36 mouse cellular contexts compared by ENCODE assay signal in the genomic region with DNA sequence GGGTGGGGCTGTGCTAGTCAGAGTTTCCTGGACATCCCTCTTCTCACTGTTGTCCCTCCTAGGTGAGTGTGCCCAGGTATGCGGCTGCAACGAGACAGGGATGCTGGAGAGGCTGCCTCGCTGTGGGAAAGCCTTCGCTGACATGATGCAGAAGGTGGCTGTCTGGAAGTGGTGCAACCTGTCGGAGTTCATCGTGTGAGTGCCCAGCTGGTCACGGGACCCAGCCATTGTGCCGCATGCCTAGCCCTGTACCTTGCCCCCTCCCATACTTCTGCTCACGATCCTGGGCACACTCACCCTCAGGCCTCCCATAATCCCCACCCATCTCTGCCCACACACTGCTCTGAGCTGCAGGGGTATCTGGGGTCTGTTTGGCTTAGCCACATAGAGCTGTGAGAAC. TPM values are rescaled to one million over a fixed set of nuclear protein-coding genes. Genes with fewer than 3 reads are reported as not detected.
"Had no signal": no experiment of that assay in that cellular context is flagged by ENCODE, and none has a peak within 500 bp of the region (broad histone marks: within the 10 kb centered on the region; RNA-seq: fewer than 3 reads in every experiment).

No protein-coding gene starts in this region.

- H3K27ac ChIP-seq: embryonic facial prominence, embryonic 10.5 days; embryonic facial prominence, embryonic 12.5 days; embryonic facial prominence, embryonic 13.5 days; embryonic facial prominence, embryonic 15.5 days; forebrain, embryonic 10.5 days; forebrain, embryonic 12.5 days; forebrain, embryonic 13.5 days; forebrain, embryonic 15.5 days; heart, embryonic 10.5 days had no signal

- H3K4me3 ChIP-seq: embryonic facial prominence, embryonic 10.5 days; embryonic facial prominence, embryonic 12.5 days; embryonic facial prominence, embryonic 13.5 days; embryonic facial prominence, embryonic 15.5 days; erythroblast, embryonic 14.5 days; forebrain, embryonic 10.5 days; forebrain, embryonic 12.5 days; forebrain, embryonic 13.5 days; forebrain, embryonic 15.5 days; heart, embryonic 10.5 days had no signal

- DNase-seq: cerebellum, adult 2 months; cerebellum, adult 8-10 months; cerebellum, adult 9-10 months; cerebellum, adult 9-11 months; cerebellum, postnatal 10 days; cerebellum, postnatal 14 days; cerebellum, postnatal 36 days; embryo, embryonic 11 days; forebrain, postnatal 0 days; gastrocnemius, postnatal 14 days; gastrocnemius, postnatal 25 days; gastrocnemius, postnatal 36 days had no signal

- H3K9ac ChIP-seq: embryonic facial prominence, embryonic 12.5 days; embryonic facial prominence, embryonic 13.5 days; embryonic facial prominence, embryonic 15.5 days; forebrain, embryonic 12.5 days; forebrain, embryonic 13.5 days; forebrain, embryonic 15.5 days; forebrain, postnatal 0 days had no signal

- H3K4me1 ChIP-seq: embryonic facial prominence, embryonic 13.5 days; embryonic facial prominence, embryonic 15.5 days; forebrain, embryonic 12.5 days; forebrain, embryonic 13.5 days; forebrain, embryonic 15.5 days had no signal

- H3K27me3 ChIP-seq: embryonic facial prominence, embryonic 12.5 days; embryonic facial prominence, embryonic 13.5 days; embryonic facial prominence, embryonic 15.5 days; forebrain, embryonic 15.5 days had no signal

- H3K36me3 ChIP-seq: embryonic facial prominence, embryonic 10.5 days; embryonic facial prominence, embryonic 12.5 days; embryonic facial prominence, embryonic 13.5 days; embryonic facial prominence, embryonic 15.5 days; forebrain, embryonic 10.5 days; forebrain, embryonic 12.5 days; forebrain, embryonic 15.5 days; heart, embryonic 10.5 days had no signal

RNA-seq across cellular contexts. Expression of a gene that starts 16.4 kb away (rescaled TPM):
- total RNA-seq: common myeloid progenitor, adult 5-6 weeks; granulocyte monocyte progenitor cell, adult 5-6 weeks had no signal
- polyA plus RNA-seq: erythroblast, embryonic 14.5 days had no signal

RNA-seq across cellular contexts. Expression of a gene that starts 36.3 kb away (rescaled TPM):
- total RNA-seq: common myeloid progenitor, adult 5-6 weeks; forebrain, postnatal 0 days; gastrocnemius, adult 18-20 months; gastrocnemius, adult 8-10 months; gastrocnemius, postnatal 14 days; gastrocnemius, postnatal 25 days; gastrocnemius, postnatal 36 days; gastrocnemius, postnatal 4 days; granulocyte monocyte progenitor cell, adult 5-6 weeks; heart, adult 18-20 months; heart, adult 8-10 months had no signal
- polyA plus RNA-seq: cerebellum, adult 2 months; cortical plate, adult 2 months; embryonic facial prominence, embryonic 10.5 days; embryonic facial prominence, embryonic 11.5 days; embryonic facial prominence, embryonic 12.5 days; embryonic facial prominence, embryonic 13.5 days; embryonic facial prominence, embryonic 14.5 days; embryonic facial prominence, embryonic 15.5 days; erythroblast, embryonic 14.5 days; forebrain, embryonic 10.5 days; forebrain, embryonic 11.5 days; forebrain, embryonic 12.5 days; forebrain, embryonic 13.5 days; forebrain, embryonic 14.5 days; forebrain, embryonic 15.5 days; forebrain, embryonic 16.5 days; forebrain, postnatal 0 days; frontal cortex, adult 2 months; heart, embryonic 10.5 days had no signal
